Mouse (Mus musculus) CH12.LX (cell line): ENCODE data around the gene Afdn. TPM values are rescaled to one million over a fixed set of nuclear protein-coding genes. Genes with fewer than 3 reads are reported as not detected.

Experiments
- DNase-seq: peaks from one replicate; pipeline ENCODE4 v3.0.0-alpha.2; 2013; ENCODE audit errors: extremely low read depth
- H3K27ac ChIP-seq: 2 replicates; pipeline ENCODE4 v1.5.1; 2012; ENCODE audit warnings: low read depth, mild to moderate bottlenecking, control low read depth, moderate library complexity; ENCODE audit not compliant: insufficient read depth
- H3K27me3 ChIP-seq: replicated peaks from 2 replicates; pipeline ENCODE3; 2012; ENCODE audit warnings: inconsistent platforms
- H3K36me3 ChIP-seq, 2 experiments: replicated peaks in 1 of 2; 2 replicates each; pipeline versions ENCODE3 to v1.6.1; 2012; ENCODE audit warnings: inconsistent platforms in 1 of 2, low read length in 1 of 2, mild to moderate bottlenecking in 1 of 2, mixed read lengths in 1 of 2, moderate library complexity in 1 of 2; ENCODE audit not compliant: control insufficient read depth in 1 of 2, insufficient read depth in 1 of 2
- H3K4me1 ChIP-seq, 2 experiments: 2 replicates each; pipeline ENCODE4 v1.6.1; 2012; ENCODE audit warnings: inconsistent platforms in 1 of 2, moderate library complexity in 1 of 2; ENCODE audit not compliant: insufficient read depth in 2 of 2, control insufficient read depth in 1 of 2
- H3K4me2 ChIP-seq: 2 replicates; pipeline ENCODE4 v1.6.1; 2012; ENCODE audit warnings: low read depth, mild to moderate bottlenecking, control low read depth; ENCODE audit not compliant: poor library complexity, insufficient read depth, severe bottlenecking
- H3K4me3 ChIP-seq, 3 experiments: fragments of 150-350 bp in 1 of 3; sonication (generic) in 1 of 3; replicated peaks in 1 of 3; 2 replicates each; pipeline versions ENCODE3 to v1.5.1; 2011 to 2012; ENCODE audit warnings: low read depth in 2 of 3, low read length in 2 of 3, mild to moderate bottlenecking in 2 of 3, moderate library complexity in 2 of 3, control low read depth in 1 of 3, improper control_type of control experiment in 1 of 3, inconsistent platforms in 1 of 3, mixed read lengths in 1 of 3; ENCODE audit not compliant: poor library complexity in 1 of 3
- H3K79me2 ChIP-seq: replicated peaks from 2 replicates; pipeline ENCODE4 v1.6.1; 2012; ENCODE audit warnings: mild to moderate bottlenecking, moderate library complexity; ENCODE audit not compliant: control insufficient read depth, poor library complexity, insufficient read depth, severe bottlenecking; ENCODE audit errors: extremely low read depth
- H3K9ac ChIP-seq: 2 replicates; pipeline ENCODE4 v1.6.1; 2012; ENCODE audit warnings: low read depth, mild to moderate bottlenecking, control low read depth, moderate library complexity; ENCODE audit not compliant: insufficient read depth
- H3K9me3 ChIP-seq: replicated peaks from 2 replicates; pipeline ENCODE3; 2012; ENCODE audit warnings: low read length, inconsistent platforms, mixed read lengths
- CHD2 ChIP-seq: IDR thresholded peaks from 2 replicates; pipeline ENCODE4 v1.6.1; 2011; ENCODE audit warnings: low read length, improper control_type of control experiment
- CTCF ChIP-seq, 2 experiments: IDR thresholded peaks in 1 of 2; conservative IDR thresholded peaks in 1 of 2; 2 replicates each; pipeline ENCODE4 v1.5.1; 2011 to 2012; ENCODE audit warnings: low read depth in 2 of 2, low read length in 2 of 2, improper control_type of control experiment in 1 of 2, inconsistent platforms in 1 of 2, mild to moderate bottlenecking in 1 of 2, moderate library complexity in 1 of 2
- ELF1 ChIP-seq: IDR thresholded peaks from 2 replicates; pipeline ENCODE4 v1.6.1; 2014; ENCODE audit warnings: low read depth, mild to moderate bottlenecking, inconsistent platforms, low read length, improper control_type of control experiment
- EP300 ChIP-seq: IDR thresholded peaks from 2 replicates; pipeline ENCODE4 v1.6.1; 2011; ENCODE audit warnings: low read length, improper control_type of control experiment
- ETS1 ChIP-seq: conservative IDR thresholded peaks from 2 replicates; pipeline ENCODE4 v1.6.1; 2012; ENCODE audit warnings: low read depth, mild to moderate bottlenecking, inconsistent platforms, low read length, improper control_type of control experiment, moderate library complexity
- IRF4 ChIP-seq: IDR thresholded peaks from 2 replicates; pipeline ENCODE4 v1.6.1; 2014; ENCODE audit warnings: low read depth, mild to moderate bottlenecking, inconsistent platforms, low read length, improper control_type of control experiment
- MAFK ChIP-seq: IDR thresholded peaks from 2 replicates; pipeline ENCODE4 v1.6.1; 2011; ENCODE audit warnings: low read length, improper control_type of control experiment; ENCODE audit not compliant: insufficient replicate concordance
- MAX ChIP-seq: IDR thresholded peaks from 2 replicates; pipeline ENCODE4 v1.6.1; 2011; ENCODE audit warnings: low read length, improper control_type of control experiment
- MEF2A ChIP-seq: IDR thresholded peaks from 2 replicates; pipeline ENCODE4 v1.6.1; 2014; ENCODE audit warnings: low read depth, mild to moderate bottlenecking, inconsistent platforms, low read length, improper control_type of control experiment, borderline replicate concordance
- MXI1 ChIP-seq: IDR thresholded peaks from 2 replicates; pipeline ENCODE4 v1.6.1; 2011; ENCODE audit warnings: mild to moderate bottlenecking, low read depth, low read length, improper control_type of control experiment
- PAX5 ChIP-seq: IDR thresholded peaks from 2 replicates; pipeline ENCODE4 v1.6.1; 2012; ENCODE audit warnings: low read length, inconsistent platforms, mixed read lengths
- POLR2A ChIP-seq: IDR thresholded peaks from 2 replicates; pipeline ENCODE4 v1.6.1; 2011; ENCODE audit warnings: low read depth, mild to moderate bottlenecking, improper control_type of control experiment, low read length
- USF1 ChIP-seq: IDR thresholded peaks from 2 replicates; pipeline ENCODE4 v1.6.1; 2014; ENCODE audit warnings: low read depth, mild to moderate bottlenecking, inconsistent platforms, low read length, improper control_type of control experiment
- ZC3H11A ChIP-seq: IDR thresholded peaks from 2 replicates; pipeline ENCODE4 v1.6.1; 2012; ENCODE audit warnings: low read depth, mild to moderate bottlenecking, inconsistent platforms, low read length, improper control_type of control experiment
- ZMIZ1 ChIP-seq: IDR thresholded peaks from 2 replicates; pipeline ENCODE4 v1.6.1; 2012; ENCODE audit warnings: low read depth, mild to moderate bottlenecking, inconsistent platforms, low read length, improper control_type of control experiment
- ZNF384 ChIP-seq: IDR thresholded peaks from 2 replicates; pipeline ENCODE4 v1.6.1; 2012; ENCODE audit warnings: low read depth, low read length, improper control_type of control experiment, inconsistent platforms
- dilution Hi-C: fragments of 300-500 bp; cut with MboI; formaldehyde crosslinking; loops from 2 replicates; pipeline ENCODE4 v1.14.3; 2020; ENCODE audit warnings: low sequenced_read_pairs; ENCODE audit not compliant: extremely low pct_unique_long_range_greater_than_20kb, extremely low pct_ligation_motif_present
- in situ Hi-C: fragments of 300-500 bp; cut with MboI; formaldehyde crosslinking; loops from 3 replicates; pipeline ENCODE4 v1.14.3; 2019; ENCODE audit warnings: low sequenced_read_pairs, low pct_ligation_motif_present, low pct_unique_long_range_greater_than_20kb, mixed read lengths
- polyA plus RNA-seq: library from polyadenylated mRNA; unstranded; fragments of >175 nt; gene quantifications from 2 replicates; pipeline ENCODE4 v1.2.1, GENCODE M21; 2012; ENCODE audit warnings: low read depth; ENCODE audit not compliant: insufficient read length
- total RNA-seq, 2 experiments: library from RNA; depleted of rRNA; stranded (reverse); fragments of 300-350 nt in 1 of 2; fragments of >200 nt in 1 of 2; gene quantifications; 2 replicates each; pipeline ENCODE4 v1.2.3; 2012 to 2014

Gene Afdn
- total and polyA plus RNA-seq, 3 experiments, result 11.5 to 18.3 (median 18.0) TPM

- no peak for DNase-seq
- H3K36me3 ChIP-seq, result peaks cover 0 to 7% of the 10 kb centered on the region in 2 experiments
- dilution Hi-C loops (no loop called here), in situ Hi-C loops (loop anchor here (25.0 kb wide), 1 partner anchor 345 kb away; the partner anchor contains the start of gene Dact2)
- H3K4me3 ChIP-seq, result no peak overlapping the region
- TF ChIP-seq MXI1 (no peak), EP300 (no peak), ELF1 (no peak), MEF2A (no peak), USF1 (no peak), POLR2A (no peak)
- no peak overlapping the region for H3K27ac ChIP-seq
- no peaks in the 10 kb centered on the region for H3K9me3 ChIP-seq
- H3K4me1 ChIP-seq, result no peaks in the 10 kb centered on the region
- no peaks in the 10 kb centered on the region for H3K27me3 ChIP-seq
- no peaks in the 10 kb centered on the region for H3K79me2 ChIP-seq
- H3K4me2 ChIP-seq, result no peak overlapping the region
- H3K9ac ChIP-seq, result no peak overlapping the region
Observed at GRCm38 (mm10) chr17:13867475-13867874, 107.1 kb downstream of the Afdn start.

DNA sequence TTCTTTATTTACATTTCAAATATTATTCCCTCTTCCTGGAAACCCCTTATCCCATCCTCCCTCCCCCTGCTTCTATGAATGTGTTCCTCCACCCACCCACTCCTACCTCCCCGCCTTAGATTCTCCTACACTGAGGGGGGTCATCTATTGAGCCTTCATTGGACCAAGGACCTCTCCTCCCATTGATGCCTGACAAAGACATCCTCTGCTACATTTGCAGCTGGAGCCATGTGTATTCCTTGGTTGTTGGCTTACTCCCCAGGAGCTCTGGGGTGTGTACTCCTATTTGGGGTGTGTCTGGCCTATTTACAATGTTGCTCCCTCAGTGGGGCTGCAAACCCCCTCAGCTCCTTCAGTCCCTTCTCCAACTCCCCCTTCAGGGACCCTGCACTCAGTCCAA, 109.9 kb downstream of the Afdn start:
- Histone ChIP-seq H3K4me1 (no peaks in the 10 kb centered on the region), H3K9me3 (no peaks in the 10 kb centered on the region), H3K36me3 (peaks cover 0 to 4% of the 10 kb centered on the region in 2 experiments), H3K27ac (no peak overlapping the region), H3K4me3 (no peak overlapping the region), H3K27me3 (no peaks in the 10 kb centered on the region), H3K79me2 (no peaks in the 10 kb centered on the region), H3K4me2 (no peak overlapping the region), H3K9ac (no peak overlapping the region)
- no peak for TF ChIP-seq USF1
- TF ChIP-seq ZMIZ1, result no peak
- no peak for TF ChIP-seq ZC3H11A
- TF ChIP-seq ZNF384, result no peak
- TF ChIP-seq IRF4, result no peak
- TF ChIP-seq CTCF (conservative IDR thresholded peaks at IDR 0.05 in 1 of 2, IDR thresholded peaks at IDR 0.05 in 1 of 2; ENCODE audit: low read depth in 2 of 2, low read length in 2 of 2), result no peak
- in situ Hi-C loops (loop anchor here (25.0 kb wide), 1 partner anchor 342 kb away; the partner anchor contains the start of gene Dact2), dilution Hi-C loops (no loop called here)
- no peak for DNase-seq

GRCm38 (mm10) chr17:13874245-13874644, 113.9 kb downstream of the Afdn start:
- Histone ChIP-seq H3K27ac (no peak overlapping the region), H3K4me1 (no peaks in the 10 kb centered on the region), H3K4me2 (no peak overlapping the region), H3K9me3 (no peaks in the 10 kb centered on the region), H3K79me2 (no peaks in the 10 kb centered on the region), H3K36me3 (peaks cover 0 to 3% of the 10 kb centered on the region in 2 experiments), H3K9ac (no peak overlapping the region), H3K27me3 (no peaks in the 10 kb centered on the region), H3K4me3 (no peak overlapping the region)
- in situ Hi-C loops (loop anchor here (25.0 kb wide), 1 partner anchor 338 kb away; the partner anchor contains the start of gene Dact2), dilution Hi-C loops (no loop called here)
- TF ChIP-seq ZMIZ1 (no peak), PAX5 (no peak), MXI1 (no peak), MAX (no peak), CHD2 (no peak), ETS1 (no peak), MAFK (no peak)
- no peak for DNase-seq
